Mouse (Mus musculus): ENCODE data around the gene Leng9. TPM values are rescaled to one million over a fixed set of nuclear protein-coding genes. Genes with fewer than 3 reads are reported as not detected.

Gene Leng9
- polyA plus RNA-seq, 1 experiment from 2014 or later, result 1.8 TPM

DNA sequence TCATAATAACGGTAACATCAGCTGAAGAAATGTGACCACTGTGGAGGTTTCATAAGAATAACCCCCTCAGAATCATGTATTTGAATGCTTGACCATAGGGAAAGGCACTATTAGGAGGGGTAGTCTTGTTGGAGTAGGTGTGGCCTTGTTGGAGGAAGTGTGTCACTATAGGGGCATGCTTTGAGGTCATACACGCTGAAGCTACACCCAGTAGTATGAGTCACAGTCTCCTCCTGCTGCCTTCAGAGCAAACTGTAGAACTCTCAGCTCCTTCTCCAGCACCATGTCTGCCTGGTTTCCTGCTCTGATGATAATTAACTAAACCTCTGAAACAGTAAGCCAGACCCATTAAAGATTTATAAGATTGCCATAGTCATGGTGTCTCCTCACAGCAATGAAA, 51.3 kb downstream of the Leng9 start:
- no peaks in the 10 kb centered on the region for H3K4me1 ChIP-seq (replicated peaks; ENCODE audit: control insufficient read depth, insufficient read depth, low read length)
- H3K9me3 ChIP-seq (ENCODE audit: control insufficient read depth, low read length), result no peaks in the 10 kb centered on the region
- H3K27ac ChIP-seq (ENCODE audit: low read depth, low read length), result no peak overlapping the region
- H3K9ac ChIP-seq (ENCODE audit: low read depth, low read length), result no peak overlapping the region
- ATAC-seq (replicated peaks; ENCODE audit: low FRiP score), result no peak
- DNase-seq (ENCODE audit: low spot score), result no peak
- H3K36me3 ChIP-seq (ENCODE audit: control insufficient read depth, insufficient read depth, low read length), result no peaks in the 10 kb centered on the region
- 58% methylated on average over 2 of the region's 2 CpGs for WGBS
- H3K4me2 ChIP-seq, result no peak overlapping the region
- no peaks in the 10 kb centered on the region for H3K27me3 ChIP-seq (replicated peaks; ENCODE audit: control insufficient read depth, insufficient read depth, low read length)
- H3K4me3 ChIP-seq (ENCODE audit: low read depth, low read length), result no peak overlapping the region

GRCm38 (mm10) chr7:4098301-4098700, 51.9 kb downstream of the Leng9 start:
- no peak for ATAC-seq (replicated peaks; ENCODE audit: low FRiP score)
- no peak for DNase-seq (ENCODE audit: low spot score)
- WGBS, result 78% methylated on average over 2 of the region's 2 CpGs

More at GRCm38 (mm10) chr7:4098301-4098700, 51.9 kb downstream of the Leng9 start:
- Histone ChIP-seq H3K27ac (ENCODE audit: low read depth, low read length) (no peak overlapping the region), H3K9ac (ENCODE audit: low read depth, low read length) (no peak overlapping the region), H3K4me3 (ENCODE audit: low read depth, low read length) (no peak overlapping the region), H3K4me2 (no peak overlapping the region), H3K4me1 (replicated peaks; ENCODE audit: control insufficient read depth, insufficient read depth, low read length) (no peaks in the 10 kb centered on the region), H3K36me3 (ENCODE audit: control insufficient read depth, insufficient read depth, low read length) (no peaks in the 10 kb centered on the region), H3K9me3 (ENCODE audit: control insufficient read depth, low read length) (no peaks in the 10 kb centered on the region), H3K27me3 (replicated peaks; ENCODE audit: control insufficient read depth, insufficient read depth, low read length) (no peaks in the 10 kb centered on the region)

Other genes with a start within 250 kb of the Leng9 start
- gene Lilra6, start 234.9 kb downstream of the Leng9 start, polyA plus RNA-seq (2014; fragmentation: Nextera tagmentation; extraction: Ambion mirVana), result 0.13 and 0.23 TPM in 2 replicates
- 1.2 and 1.7 TPM in 2 replicates for gene Lair1, start 87.2 kb downstream of the Leng9 start, polyA plus RNA-seq (2014; fragmentation: Nextera tagmentation; extraction: Ambion mirVana)
- gene Ttyh1, start 31.0 kb downstream of the Leng9 start, polyA plus RNA-seq (2014; fragmentation: Nextera tagmentation; extraction: Ambion mirVana), result 0.58 and 0.85 TPM in 2 replicates
- gene Leng8, start 13.3 kb downstream of the Leng9 start, polyA plus RNA-seq (2014; fragmentation: Nextera tagmentation; extraction: Ambion mirVana), result 43.6 and 48.1 TPM in 2 replicates
- 20.0 and 22.8 TPM in 2 replicates for gene Cdc42ep5, start 14.5 kb upstream of the Leng9 start, polyA plus RNA-seq (2014; fragmentation: Nextera tagmentation; extraction: Ambion mirVana)
- gene Lilra5, start 87.4 kb upstream of the Leng9 start, polyA plus RNA-seq (2014; fragmentation: Nextera tagmentation; extraction: Ambion mirVana), result 0.12 TPM in 1 of 2 replicates, not detected in the other
- gene Ncr1, start 187.3 kb upstream of the Leng9 start, polyA plus RNA-seq (2014; fragmentation: Nextera tagmentation; extraction: Ambion mirVana), result not detected in 2 replicates
- 5.1 and 5.7 TPM in 2 replicates for gene Gp6, start 247.4 kb upstream of the Leng9 start, polyA plus RNA-seq (2014; fragmentation: Nextera tagmentation; extraction: Ambion mirVana)